Mouse (Mus musculus): ENCODE measurements around the gene Ctnna3. TPM values are rescaled to one million over a fixed set of nuclear protein-coding genes. Genes with fewer than 3 reads are reported as not detected.
"Not testable (repeated sequence)": the region's sequence is repeated elsewhere in the genome, so short reads cannot be mapped to it uniquely, and the experiment has no call there.

Gene Ctnna3
- 1.0 TPM in 2 replicates for total RNA-seq (2014; rRNA removed)
- 0.44 and 0.63 TPM in 2 replicates for polyA plus RNA-seq (2015; fragmentation: Nextera tagmentation; extraction: Ambion mirVana)

DNA sequence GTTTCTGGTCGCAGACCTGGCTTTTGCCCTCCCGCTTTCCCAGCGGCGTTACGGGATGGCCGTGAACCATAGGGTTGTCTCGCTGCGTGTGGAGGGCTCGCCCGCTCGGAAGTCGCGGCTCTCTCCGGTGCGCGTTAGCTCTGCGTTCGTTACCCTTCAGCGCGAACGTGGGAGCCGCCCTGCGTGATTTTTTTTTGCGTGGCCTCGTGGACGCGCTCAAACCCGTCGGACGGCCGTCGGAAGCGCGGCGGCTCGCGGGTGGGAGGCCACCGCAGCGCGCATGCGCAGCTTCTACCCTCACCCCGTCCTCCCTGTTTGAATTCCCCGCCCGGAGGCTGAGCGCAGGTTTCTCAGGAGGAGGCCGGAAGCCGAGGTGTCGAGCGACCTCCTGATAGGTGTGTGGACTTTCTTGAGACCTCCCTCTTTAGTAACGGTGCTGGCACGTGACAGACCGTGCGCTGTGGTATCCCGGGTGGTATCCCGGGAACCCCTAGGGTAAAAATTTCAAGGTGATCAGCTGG is at the start of gene Ctnna3:
Gene Ctnna3 (plus strand): TSS at position 314 of the 521 bp plus-strand sequence.
- peak; percentile 96 for DNase-seq (ENCODE audit: low spot score)
- WGBS: under 1% methylated on average over 55 of the region's 55 CpGs

DNA sequence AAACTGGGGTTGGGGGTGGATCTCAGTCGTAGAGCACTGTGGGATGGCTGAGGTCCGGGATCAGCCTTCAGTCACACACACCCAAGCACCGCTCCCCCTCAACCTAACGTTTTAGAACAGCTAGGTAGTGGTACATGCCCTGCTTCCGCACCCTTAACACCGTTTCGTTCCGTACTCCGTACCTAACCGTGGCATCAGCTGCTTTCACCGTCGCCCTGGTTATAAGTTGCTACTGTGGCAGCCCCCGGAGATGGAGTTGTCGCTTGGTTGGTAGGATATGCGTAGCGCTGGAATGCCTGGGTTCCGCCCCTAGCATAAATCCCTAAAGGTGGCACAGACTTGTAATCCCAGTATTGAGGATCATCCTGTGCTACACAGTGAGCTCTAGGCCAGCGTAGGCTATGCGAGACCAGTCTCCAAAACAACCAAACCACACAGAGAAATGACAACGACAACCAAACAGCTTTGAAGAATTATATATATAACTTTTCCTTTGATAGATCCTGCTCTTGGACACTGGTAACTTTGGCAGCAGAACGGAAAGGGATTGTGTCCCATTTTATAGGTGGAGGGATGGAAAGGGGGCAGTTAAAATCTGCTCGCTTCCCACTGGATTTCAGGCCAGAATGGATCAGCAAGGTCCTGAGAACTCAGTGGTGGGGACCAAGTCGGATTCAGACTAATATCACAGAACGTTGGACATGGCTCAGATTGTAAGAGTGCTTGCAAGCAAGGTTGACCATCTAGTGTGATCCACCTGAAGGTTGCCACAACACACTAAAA is 48.2 kb upstream of the Ctnna3 start, which contains the start of gene Sirt1:
Gene Sirt1 (minus strand): TSS at position 207 of the 783 bp plus-strand sequence.
- peak within 1 kb of the TSS; percentile 64 for H3K27ac ChIP-seq (ENCODE audit: low read depth, low read length)
- no peak for ATAC-seq (ENCODE audit: low FRiP score)
- peaks cover 6% of the 10 kb centered on the region; the same call in 1 of the 2 replicates for H3K4me1 ChIP-seq (ENCODE audit: insufficient read depth, low read length)
- peak within 1 kb of the TSS; percentile 75 for H3K4me2 ChIP-seq (ENCODE audit: low read depth, low read length, poor library complexity, severe bottlenecking)
- no peaks in the 10 kb centered on the region for H3K9me3 ChIP-seq (ENCODE audit: low read length)
- H3K36me3 ChIP-seq (ENCODE audit: insufficient read depth, low read length): no peaks in the 10 kb centered on the region
- DNase-seq (ENCODE audit: low spot score): no peak
- TF ChIP-seq CTCF (IDR thresholded peaks at IDR 0.05): no peak
- no peaks in the 10 kb centered on the region for H3K27me3 ChIP-seq (ENCODE audit: insufficient read depth, low read length)
- H3K4me3 ChIP-seq (ENCODE audit: low read depth, low read length): peak within 1 kb of the TSS; percentile 51
- H3K9ac ChIP-seq (replicated peaks; ENCODE audit: low read length, poor library complexity, severe bottlenecking): peak within 1 kb of the TSS; percentile 54
- whole genome bisulfite sequencing: 4% methylated on average over 24 of the region's 24 CpGs

More for the DNA sequence above, at the start of gene Ctnna3:
- Histone ChIP-seq H3K27ac (ENCODE audit: low read depth, low read length) (peak within 1 kb of the TSS; percentile 68), H3K27me3 (ENCODE audit: insufficient read depth, low read length) (no peaks in the 10 kb centered on the region), H3K9ac (replicated peaks; ENCODE audit: low read length, poor library complexity, severe bottlenecking) (peak within 1 kb of the TSS; percentile 64), H3K4me3 (ENCODE audit: low read depth, low read length) (peak within 1 kb of the TSS; percentile 75), H3K36me3 (ENCODE audit: insufficient read depth, low read length) (no peaks in the 10 kb centered on the region), H3K9me3 (ENCODE audit: low read length) (no peaks in the 10 kb centered on the region), H3K4me2 (ENCODE audit: low read depth, low read length, poor library complexity, severe bottlenecking) (peak within 1 kb of the TSS; percentile 57), H3K4me1 (ENCODE audit: insufficient read depth, low read length) (no peaks in the 10 kb centered on the region)
- ATAC-seq (ENCODE audit: low FRiP score): peak; percentile 96
- no peak for TF ChIP-seq CTCF (IDR thresholded peaks at IDR 0.05)

DNA sequence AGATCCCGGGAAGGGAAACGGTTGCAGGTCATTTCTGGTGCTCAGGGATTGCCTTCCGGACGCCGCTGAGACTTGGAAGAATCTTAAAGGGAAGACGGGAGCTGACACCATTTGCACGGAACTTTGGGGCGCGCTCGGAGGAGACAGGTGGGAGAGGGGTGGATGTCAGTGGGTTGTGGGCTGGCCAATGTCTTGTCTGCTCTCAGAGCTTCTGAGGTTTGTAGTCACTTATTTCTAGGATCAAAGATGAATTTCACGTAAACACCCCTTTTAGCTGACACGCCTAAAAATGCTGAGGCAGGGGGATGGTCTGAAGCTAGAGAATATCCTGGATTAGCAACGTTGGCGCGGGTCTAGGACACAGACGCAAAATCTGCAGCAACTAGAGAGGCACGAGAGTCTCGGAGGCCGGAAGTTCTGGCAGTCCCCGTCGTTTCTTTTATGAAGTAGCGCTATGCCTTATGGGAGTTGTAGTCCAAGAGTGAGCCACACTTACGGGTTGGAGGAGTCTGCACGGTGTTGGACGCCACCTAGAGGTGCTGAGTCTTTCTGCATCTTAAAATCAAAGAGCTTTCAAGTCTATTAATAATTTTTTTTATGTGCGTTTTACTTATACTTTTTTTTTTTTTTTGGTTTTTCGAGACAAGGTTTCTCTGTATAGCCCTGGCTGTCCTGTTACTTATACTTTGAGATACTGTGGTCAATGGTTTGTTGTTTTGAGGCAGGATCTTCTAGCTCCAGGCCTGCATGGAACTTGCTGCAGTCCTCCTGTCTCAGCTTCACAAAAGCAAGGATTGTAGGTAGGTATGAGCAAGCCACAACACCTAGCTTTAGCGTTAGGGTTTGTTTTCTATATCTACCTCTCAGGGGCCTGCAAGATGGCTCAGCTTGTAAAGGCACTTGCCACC is 47.3 kb upstream of the Ctnna3 start, which contains the start of gene Dnajc12:
Gene Dnajc12 (plus strand): TSS at position 72 of the 908 bp plus-strand sequence.
- peak; percentile 92 for ATAC-seq (ENCODE audit: low FRiP score)
- H3K4me2 ChIP-seq (ENCODE audit: low read depth, low read length, poor library complexity, severe bottlenecking): peak within 1 kb of the TSS; percentile 75
- peaks cover 6% of the 10 kb centered on the region; the same call in 1 of the 2 replicates for H3K4me1 ChIP-seq (ENCODE audit: insufficient read depth, low read length)
- no peaks in the 10 kb centered on the region for H3K27me3 ChIP-seq (ENCODE audit: insufficient read depth, low read length)
- H3K36me3 ChIP-seq (ENCODE audit: insufficient read depth, low read length): no peaks in the 10 kb centered on the region
- peak; percentile 99 for DNase-seq (ENCODE audit: low spot score)
- no peaks in the 10 kb centered on the region for H3K9me3 ChIP-seq (ENCODE audit: low read length)
- H3K27ac ChIP-seq (ENCODE audit: low read depth, low read length): peak within 1 kb of the TSS; percentile 64
- peak within 1 kb of the TSS; percentile 51 for H3K4me3 ChIP-seq (ENCODE audit: low read depth, low read length)
- peak; percentile 89 for TF ChIP-seq CTCF (IDR thresholded peaks at IDR 0.05)
- peak within 1 kb of the TSS; percentile 54 for H3K9ac ChIP-seq (replicated peaks; ENCODE audit: low read length, poor library complexity, severe bottlenecking)
- under 1% methylated on average over 28 of the region's 28 CpGs for WGBS

DNA sequence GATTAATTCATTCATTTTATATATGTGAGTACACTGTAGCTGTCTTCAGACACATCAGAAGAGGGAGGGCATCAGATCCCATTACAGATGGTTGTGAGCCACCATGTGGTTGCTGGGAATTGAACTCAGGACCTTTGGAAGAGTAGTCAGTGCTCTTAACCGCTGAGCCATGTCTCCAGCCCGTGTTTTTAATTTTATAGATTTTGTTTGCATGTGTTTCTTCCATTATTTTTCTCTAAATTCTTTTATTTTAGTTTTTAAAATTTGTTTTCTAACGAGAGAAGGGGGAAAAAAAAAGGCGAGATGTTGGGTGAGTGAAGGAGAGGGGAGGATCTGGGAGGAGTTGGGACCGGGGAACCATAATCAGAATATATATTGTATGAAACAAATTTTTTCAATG is 44.0 kb upstream of the Ctnna3 start:
- H3K36me3 ChIP-seq (ENCODE audit: insufficient read depth, low read length): not testable (repeated sequence)

DNA sequence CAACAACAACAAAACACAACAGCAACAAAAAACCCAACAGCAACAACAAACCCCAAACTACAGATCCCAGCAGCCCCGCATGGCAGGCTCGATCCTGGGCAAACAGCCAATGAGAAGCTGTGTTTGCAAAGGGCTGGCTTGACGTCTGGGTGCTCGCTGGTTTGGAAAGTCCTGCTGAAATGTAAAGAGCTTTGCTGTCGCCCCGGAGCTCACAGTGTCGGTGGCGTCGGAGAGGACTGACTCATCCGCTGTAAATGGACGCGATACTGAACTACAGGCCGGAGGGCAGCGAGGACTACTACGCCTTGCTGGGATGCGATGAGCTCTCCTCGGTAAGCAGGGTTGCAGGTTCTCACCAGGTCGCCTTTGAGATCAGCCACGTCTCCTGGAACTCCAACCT is 43.5 kb upstream of the Ctnna3 start:
- H3K4me2 ChIP-seq (ENCODE audit: low read depth, low read length, poor library complexity, severe bottlenecking): peak overlapping the region; percentile 63
- H3K27me3 ChIP-seq (ENCODE audit: insufficient read depth, low read length): no peaks in the 10 kb centered on the region
- H3K9me3 ChIP-seq (ENCODE audit: low read length): no peaks in the 10 kb centered on the region
- H3K36me3 ChIP-seq (ENCODE audit: insufficient read depth, low read length): no peaks in the 10 kb centered on the region
- DNase-seq (ENCODE audit: low spot score): peak; percentile 95
- peak overlapping the region; percentile 52 for H3K4me3 ChIP-seq (ENCODE audit: low read depth, low read length)
- no peak for TF ChIP-seq CTCF (IDR thresholded peaks at IDR 0.05)
- H3K9ac ChIP-seq (replicated peaks; ENCODE audit: low read length, poor library complexity, severe bottlenecking): peak overlapping the region; percentile 50
- WGBS: 0% methylated on average over 19 of the region's 19 CpGs
- peak overlapping the region; percentile 18; the same call in 1 of the 2 replicates for H3K27ac ChIP-seq (ENCODE audit: low read depth, low read length)
- H3K4me1 ChIP-seq (ENCODE audit: insufficient read depth, low read length): peaks cover 5% of the 10 kb centered on the region; the same call in 1 of the 2 replicates
- ATAC-seq (ENCODE audit: low FRiP score): peak; percentile 60

More for the DNA sequence above, 44.0 kb upstream of the Ctnna3 start:
- ATAC-seq (ENCODE audit: low FRiP score); H3K27me3 ChIP-seq (ENCODE audit: insufficient read depth, low read length); H3K4me1 ChIP-seq (ENCODE audit: insufficient read depth, low read length); H3K9ac ChIP-seq (replicated peaks; ENCODE audit: low read length, poor library complexity, severe bottlenecking); H3K27ac ChIP-seq (ENCODE audit: low read depth, low read length); DNase-seq (ENCODE audit: low spot score); H3K9me3 ChIP-seq (ENCODE audit: low read length): not testable (repeated sequence)
- H3K4me3 ChIP-seq (ENCODE audit: low read depth, low read length): peak overlapping the region; percentile 52
- WGBS: 29% methylated on average over 5 of the region's 5 CpGs
- peak overlapping the region; percentile 63 for H3K4me2 ChIP-seq (ENCODE audit: low read depth, low read length, poor library complexity, severe bottlenecking)

Measured in midbrain, postnatal 0 days (tissue).